Mouse (Mus musculus) midbrain, embryonic 16.5 days (tissue): ENCODE measurements at regions not wholly inside any gene's neighbourhood (a gene's known extent, or its start where the extent isn't known, plus 50 kb on each side); places are given as distances from the start of the nearest gene placed in this dataset.
A peak's percentile ranks its signal among the peaks of the same experiment; 100 is the strongest.

Source experiments
- ATAC-seq: fragments of 200-750 bp; cut with Nextera tagmentation; 2 replicates; pipeline ENCODE4 v1.8.0; 2017; ENCODE audit warnings: moderate TSS enrichment
- H3K27ac ChIP-seq: fragments of 300-500 bp; sonication (generic); 2 replicates; pipeline ENCODE4 v1.5.1; 2014; ENCODE audit warnings: mild to moderate bottlenecking, low read length, mixed read lengths
- H3K27me3 ChIP-seq: fragments of 300-500 bp; sonication (generic); 2 replicates; pipeline ENCODE4 v1.6.1; 2014; ENCODE audit warnings: low read depth, low read length, mixed read lengths; ENCODE audit not compliant: control insufficient read depth, insufficient read depth
- H3K36me3 ChIP-seq: fragments of 300-500 bp; sonication (generic); 2 replicates; pipeline ENCODE4 v1.6.1; 2014; ENCODE audit warnings: mild to moderate bottlenecking, low read length, moderate library complexity, mixed read lengths; ENCODE audit not compliant: control insufficient read depth, insufficient read depth
- H3K4me1 ChIP-seq: fragments of 300-500 bp; sonication (generic); 2 replicates; pipeline ENCODE4 v1.6.1; 2014; ENCODE audit warnings: mild to moderate bottlenecking, low read length, mixed read lengths; ENCODE audit not compliant: control insufficient read depth, insufficient read depth
- H3K4me2 ChIP-seq: fragments of 300-500 bp; sonication (generic); 2 replicates; pipeline ENCODE4 v1.6.1; 2014; ENCODE audit warnings: mild to moderate bottlenecking, low read length, mixed read lengths
- H3K4me3 ChIP-seq: fragments of 300-500 bp; sonication (generic); 2 replicates; pipeline ENCODE4 v1.5.1; 2014; ENCODE audit warnings: low read depth, mild to moderate bottlenecking, low read length, moderate library complexity, mixed read lengths
- H3K9ac ChIP-seq: fragments of 300-500 bp; sonication (generic); 2 replicates; pipeline ENCODE4 v1.6.1; 2014; ENCODE audit warnings: low read depth, low read length, mixed read lengths
- H3K9me3 ChIP-seq: fragments of 300-500 bp; sonication (generic); replicated peaks from 2 replicates; pipeline ENCODE4 v1.6.1; 2014; ENCODE audit warnings: mild to moderate bottlenecking, low read length, mixed read lengths; ENCODE audit not compliant: control insufficient read depth, poor library complexity, severe bottlenecking
- WGBS: fragments of 180-500 bp; shearing (Covaris S2); extraction: QIAGEN DNeasy Blood & Tissue Kit; methylation state at CpG from one replicate; pipeline ENCODE4 v1.1.7; 2014; 5-methylcytosine and 5-hydroxymethylcytosine counted together

GRCm38 (mm10) chr4:11903861-11904260 lies 77.2 kb downstream of the Gm10604 start:
- Histone ChIP-seq H3K4me1 (peaks cover 6% of the 10 kb centered on the region; the same call in 1 of the 2 replicates), H3K9me3 (no peaks in the 10 kb centered on the region), H3K27me3 (no peaks in the 10 kb centered on the region), H3K36me3 (no peaks in the 10 kb centered on the region), H3K9ac (no peak overlapping the region), H3K4me3 (no peak overlapping the region), H3K4me2 (no peak overlapping the region), H3K27ac (no peak overlapping the region)
- ATAC-seq, result no peak
- 100% methylated on average over 1 of the region's 1 CpGs for WGBS

- no peak for ATAC-seq
- Histone ChIP-seq H3K4me2 (no peak overlapping the region), H3K4me1 (peaks cover 6% of the 10 kb centered on the region; the same call in 1 of the 2 replicates), H3K4me3 (no peak overlapping the region), H3K9me3 (no peaks in the 10 kb centered on the region), H3K27ac (no peak overlapping the region), H3K9ac (no peak overlapping the region), H3K36me3 (no peaks in the 10 kb centered on the region), H3K27me3 (no peaks in the 10 kb centered on the region)
- 94% methylated on average over 5 of the region's 5 CpGs for WGBS
These were observed 77.7 kb downstream of the Gm10604 start for GRCm38 (mm10) chr4:11903401-11903800.

- Histone ChIP-seq H3K27me3 (no peaks in the 10 kb centered on the region), H3K4me1 (peaks cover 6% of the 10 kb centered on the region; the same call in 1 of the 2 replicates), H3K27ac (peak overlapping the region; percentile 57; the same call in 1 of the 2 replicates), H3K9me3 (no peaks in the 10 kb centered on the region), H3K9ac (peak overlapping the region; percentile 34; the same call in 1 of the 2 replicates), H3K36me3 (no peaks in the 10 kb centered on the region), H3K4me2 (peak overlapping the region; percentile 27), H3K4me3 (no peak overlapping the region)
- WGBS, result 9% methylated on average over 10 of the region's 10 CpGs
- peak; percentile 88 for ATAC-seq
These were observed 81.0 kb downstream of the Gm10604 start for GRCm38 (mm10) chr4:11899979-11900624.

GRCm38 (mm10) chr4:11897231-11897630 lies 83.8 kb downstream of the Gm10604 start:
- Histone ChIP-seq H3K4me1 (peaks cover 6% of the 10 kb centered on the region; the same call in 1 of the 2 replicates), H3K36me3 (no peaks in the 10 kb centered on the region), H3K27me3 (no peaks in the 10 kb centered on the region), H3K27ac (no peak overlapping the region), H3K4me3 (no peak overlapping the region), H3K9ac (no peak overlapping the region), H3K9me3 (no peaks in the 10 kb centered on the region), H3K4me2 (no peak overlapping the region)
- no peak for ATAC-seq

- WGBS, result 86% methylated on average over 6 of the region's 6 CpGs
- peaks cover 6% of the 10 kb centered on the region; the same call in 1 of the 2 replicates for H3K4me1 ChIP-seq
These were observed 84.9 kb downstream of the Gm10604 start for GRCm38 (mm10) chr4:11895857-11896825.

GRCm38 (mm10) chr4:11893560-11894205 lies 87.4 kb downstream of the Gm10604 start:
- Histone ChIP-seq H3K4me1 (no peaks in the 10 kb centered on the region), H3K36me3 (no peaks in the 10 kb centered on the region), H3K27ac (no peak overlapping the region), H3K4me2 (no peak overlapping the region), H3K9me3 (no peaks in the 10 kb centered on the region), H3K27me3 (no peaks in the 10 kb centered on the region), H3K9ac (no peak overlapping the region), H3K4me3 (no peak overlapping the region)
- ATAC-seq, result no peak
- 67% methylated on average over 9 of the region's 9 CpGs for WGBS

More at GRCm38 (mm10) chr4:11895857-11896825, 84.9 kb downstream of the Gm10604 start:
- no peak overlapping the region for H3K27ac ChIP-seq
- no peaks in the 10 kb centered on the region for H3K36me3 ChIP-seq
- no peaks in the 10 kb centered on the region for H3K27me3 ChIP-seq
- no peaks in the 10 kb centered on the region for H3K9me3 ChIP-seq
- no peak overlapping the region for H3K4me3 ChIP-seq
- no peak for ATAC-seq
- no peak overlapping the region for H3K4me2 ChIP-seq
- no peak overlapping the region for H3K9ac ChIP-seq

- Histone ChIP-seq H3K4me2 (no peak overlapping the region), H3K9ac (no peak overlapping the region), H3K4me3 (no peak overlapping the region), H3K27me3 (no peaks in the 10 kb centered on the region), H3K9me3 (no peaks in the 10 kb centered on the region), H3K27ac (no peak overlapping the region), H3K36me3 (no peaks in the 10 kb centered on the region), H3K4me1 (no peaks in the 10 kb centered on the region; the same call in 1 of the 2 replicates)
- ATAC-seq, result peak; percentile 50; the same call in 1 of the 2 replicates
- WGBS, result 69% methylated on average over 6 of the region's 6 CpGs
These were observed 91.9 kb downstream of the Gm10604 start for GRCm38 (mm10) chr4:11889039-11889600.

GRCm38 (mm10) chr4:11887377-11887776 lies 93.7 kb downstream of the Gm10604 start:
- WGBS, result 6% methylated on average over 1 of the region's 1 CpGs
- ATAC-seq, result peak; percentile 69; the same call in 1 of the 2 replicates
- H3K4me3 ChIP-seq, result no peak overlapping the region
- H3K4me2 ChIP-seq, result no peak overlapping the region
- H3K27me3 ChIP-seq, result no peaks in the 10 kb centered on the region
- H3K27ac ChIP-seq, result no peak overlapping the region
- H3K36me3 ChIP-seq, result no peaks in the 10 kb centered on the region
- H3K4me1 ChIP-seq, result no peaks in the 10 kb centered on the region; the same call in 1 of the 2 replicates
- H3K9me3 ChIP-seq, result no peaks in the 10 kb centered on the region
- H3K9ac ChIP-seq, result no peak overlapping the region
